Mouse (Mus musculus) spleen, adult 2 months (tissue): ENCODE measurements around the gene Hspa1a. TPM values are rescaled to one million over a fixed set of nuclear protein-coding genes. Genes with fewer than 3 reads are reported as not detected.
"Not testable (repeated sequence)": the region's sequence is repeated elsewhere in the genome, so short reads cannot be mapped to it uniquely, and the experiment has no call there.

ENCODE experiments used
- DNase-seq, 2 experiments: peaks; one replicate each; pipeline versions ENCODE4 v3.0.0 to v3.0.0-alpha.2; 2012 to 2021; ENCODE audit warnings: low spot score in 2 of 2, low read depth in 1 of 2
- H3K27ac ChIP-seq: fragments of 200-500 bp; 2 replicates; pipeline ENCODE4 v1.5.1; 2012; ENCODE audit warnings: low read length, inconsistent platforms; ENCODE audit not compliant: insufficient read depth
- H3K27me3 ChIP-seq: fragments of 200-500 bp; 2 replicates; pipeline ENCODE4 v1.6.1; 2012; ENCODE audit warnings: mild to moderate bottlenecking, moderate library complexity, low read length, inconsistent platforms; ENCODE audit not compliant: control insufficient read depth, insufficient read depth
- H3K36me3 ChIP-seq: fragments of 200-500 bp; 2 replicates; pipeline ENCODE4 v1.6.1; 2012; ENCODE audit warnings: mild to moderate bottlenecking, low read length, inconsistent platforms; ENCODE audit not compliant: control insufficient read depth, insufficient read depth
- H3K4me1 ChIP-seq: fragments of 200-500 bp; 2 replicates; pipeline ENCODE4 v1.6.1; 2011; ENCODE audit warnings: inconsistent platforms; ENCODE audit not compliant: control insufficient read depth, insufficient read depth, insufficient read length
- H3K4me3 ChIP-seq: fragments of 200-500 bp; 2 replicates; pipeline ENCODE4 v1.5.1; 2011; ENCODE audit warnings: mild to moderate bottlenecking, inconsistent platforms; ENCODE audit not compliant: insufficient read depth, insufficient read length; ENCODE audit errors: extremely low read depth
- CTCF ChIP-seq: fragments of 200-500 bp; IDR thresholded peaks from 2 replicates; pipeline ENCODE4 v1.5.1; 2011; ENCODE audit warnings: mild to moderate bottlenecking, inconsistent platforms; ENCODE audit not compliant: insufficient read depth, insufficient read length, insufficient replicate concordance; ENCODE audit errors: extremely low read depth
- POLR2A ChIP-seq: fragments of 200-500 bp; IDR thresholded peaks from 2 replicates; pipeline ENCODE4 v1.6.1; 2011; ENCODE audit warnings: low read depth, low read length, inconsistent platforms
- WGBS: fragments of 180-500 bp; shearing (Covaris S2); methylation state at CpG from one replicate; pipeline ENCODE4 v1.1.7; 2018; 5-methylcytosine and 5-hydroxymethylcytosine counted together
- polyA plus RNA-seq: library from polyadenylated mRNA; depleted of rRNA; stranded (reverse); fragments of >200 nt; gene quantifications from 2 replicates; pipeline ENCODE4 v1.2.3, GENCODE M21; 2012

The Hspa1a gene
- polyA plus RNA-seq, 1 experiment, result 6.7 TPM

GRCm38 (mm10) chr17:34977000-34977399, 5.0 kb upstream of the Hspa1a start:
- no peaks in the 10 kb centered on the region for H3K27me3 ChIP-seq
- no peak for DNase-seq
- H3K4me1 ChIP-seq, result peaks cover 2% of the 10 kb centered on the region; the same call in 1 of the 2 replicates
- no peak overlapping the region for H3K4me3 ChIP-seq
- H3K36me3 ChIP-seq, result no peaks in the 10 kb centered on the region
- WGBS, result 95% methylated on average over 20 of the region's 20 CpGs
- TF ChIP-seq CTCF, result no peak
- no peak for TF ChIP-seq POLR2A
- H3K27ac ChIP-seq, result no peak overlapping the region

DNA sequence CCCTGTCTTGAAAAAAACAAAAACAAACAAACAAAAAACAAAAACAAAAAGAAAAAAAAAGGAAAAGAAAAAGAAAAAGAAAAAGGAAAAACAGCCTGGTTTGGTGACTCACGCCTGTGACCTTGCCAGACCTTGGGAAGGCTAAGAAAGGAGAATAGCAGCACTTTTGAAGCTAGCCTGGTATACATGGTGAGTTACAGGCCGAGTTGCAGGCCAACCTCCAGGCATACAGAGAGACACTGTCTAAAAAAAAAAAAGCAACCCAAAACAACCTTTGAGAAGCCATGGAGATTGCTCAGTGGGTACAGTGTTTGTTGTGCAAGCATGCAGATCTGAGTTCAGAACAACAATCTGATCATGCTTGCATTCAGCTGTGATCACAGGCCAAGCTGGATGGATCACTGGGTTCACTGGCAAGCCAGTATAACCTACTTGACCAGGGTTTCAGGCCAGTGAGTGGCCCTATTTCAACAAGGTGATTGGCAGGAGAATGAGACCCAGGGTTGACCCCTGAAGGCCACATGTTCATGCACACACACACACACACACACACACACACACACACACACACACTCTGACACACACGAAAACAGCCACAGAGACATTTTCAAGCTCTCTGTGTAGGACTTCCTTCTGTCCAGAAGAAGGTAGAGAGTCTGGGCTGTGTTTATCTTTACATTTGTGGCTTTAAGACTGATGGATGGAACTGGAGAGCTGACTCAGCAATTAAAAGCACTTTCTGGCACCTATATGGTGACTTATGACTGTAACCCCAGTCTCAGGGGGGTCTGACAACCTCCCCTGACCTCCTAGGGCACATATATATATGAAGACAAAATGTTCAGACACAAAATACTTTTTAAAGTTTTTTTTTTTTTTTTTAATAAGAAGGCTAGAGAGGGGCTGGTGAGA, 3.9 kb upstream of the Hspa1a start:
- no peak overlapping the region for H3K27ac ChIP-seq
- no peak for DNase-seq
- WGBS, result 83% methylated on average over 3 of the region's 3 CpGs
- H3K36me3 ChIP-seq, result no peaks in the 10 kb centered on the region
- H3K27me3 ChIP-seq, result no peaks in the 10 kb centered on the region
- peaks cover under 1% of the 10 kb centered on the region; the same call in 1 of the 2 replicates for H3K4me1 ChIP-seq
- TF ChIP-seq CTCF, result no peak
- no peak for TF ChIP-seq POLR2A
- H3K4me3 ChIP-seq, result no peak overlapping the region

- H3K36me3 ChIP-seq, DNase-seq, H3K27me3 ChIP-seq, H3K4me1 ChIP-seq, H3K27ac ChIP-seq: not testable (repeated sequence)
- H3K4me3 ChIP-seq, result peak overlapping the region; percentile 40
- under 1% methylated on average over 15 of the region's 43 CpGs for WGBS
These were observed 275 bp downstream of the Hspa1a start for GRCm38 (mm10) chr17:34971694-34972068.

GRCm38 (mm10) chr17:34970850-34971249, 1.1 kb downstream of the Hspa1a start:
- H3K4me3 ChIP-seq, H3K4me1 ChIP-seq, H3K27ac ChIP-seq, H3K36me3 ChIP-seq, H3K27me3 ChIP-seq, DNase-seq: not testable (repeated sequence)
- WGBS, result 50% methylated on average over 21 of the region's 37 CpGs

DNA sequence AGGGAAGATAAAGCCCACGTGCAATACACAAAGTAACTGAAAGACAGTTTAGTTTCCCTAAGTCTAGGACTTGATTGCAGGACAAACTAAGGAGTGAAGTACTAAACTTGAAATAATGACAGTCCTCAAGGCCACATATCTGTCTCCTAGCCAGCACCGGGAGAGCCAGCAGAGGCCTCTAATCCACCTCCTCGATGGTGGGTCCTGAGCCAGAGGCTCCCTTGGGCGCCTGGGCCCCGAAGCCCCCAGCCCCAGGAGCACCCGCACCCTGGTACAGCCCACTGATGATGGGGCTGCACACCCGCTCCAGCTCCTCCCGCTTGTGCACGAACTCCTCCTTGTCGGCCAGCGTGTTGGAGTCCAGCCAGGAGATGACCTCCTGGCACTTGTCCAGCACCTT, 2.1 kb downstream of the Hspa1a start, which contains the start of gene Gm20481:
Gene Gm20481 (plus strand): TSS at position 91 of the 400 bp plus-strand sequence.
- H3K27ac ChIP-seq, H3K27me3 ChIP-seq, H3K4me3 ChIP-seq, H3K36me3 ChIP-seq, DNase-seq, H3K4me1 ChIP-seq: not testable (repeated sequence)
- 78% methylated on average over 8 of the region's 11 CpGs for WGBS

GRCm38 (mm10) chr17:34965627-34966026, 6.3 kb downstream of the Hspa1a start:
- Histone ChIP-seq H3K36me3 (no peaks in the 10 kb centered on the region), H3K27ac (no peak overlapping the region), H3K4me1 (no peaks in the 10 kb centered on the region), H3K27me3 (peaks cover 4% of the 10 kb centered on the region; the same call in 1 of the 2 replicates), H3K4me3 (no peak overlapping the region)
- no peak for TF ChIP-seq POLR2A
- no peak for TF ChIP-seq CTCF
- DNase-seq, result no peak
- 59% methylated on average over 5 of the region's 5 CpGs for WGBS

- Histone ChIP-seq H3K4me1 (no peaks in the 10 kb centered on the region), H3K27me3 (peaks cover 4% of the 10 kb centered on the region; the same call in 1 of the 2 replicates), H3K27ac (no peak overlapping the region), H3K4me3 (no peak overlapping the region), H3K36me3 (no peaks in the 10 kb centered on the region)
- TF ChIP-seq CTCF, result no peak
- no peak for TF ChIP-seq POLR2A
- 79% methylated on average over 1 of the region's 1 CpGs for WGBS
- no peak for DNase-seq
These were observed 7.3 kb downstream of the Hspa1a start for GRCm38 (mm10) chr17:34964640-34965049.
